Mouse (Mus musculus): ENCODE measurements around the gene Ssxb8.
"Not testable (repeated sequence)": the region's sequence is repeated elsewhere in the genome, so short reads cannot be mapped to it uniquely, and the experiment has no call there.

Ssxb8 gene

DNA sequence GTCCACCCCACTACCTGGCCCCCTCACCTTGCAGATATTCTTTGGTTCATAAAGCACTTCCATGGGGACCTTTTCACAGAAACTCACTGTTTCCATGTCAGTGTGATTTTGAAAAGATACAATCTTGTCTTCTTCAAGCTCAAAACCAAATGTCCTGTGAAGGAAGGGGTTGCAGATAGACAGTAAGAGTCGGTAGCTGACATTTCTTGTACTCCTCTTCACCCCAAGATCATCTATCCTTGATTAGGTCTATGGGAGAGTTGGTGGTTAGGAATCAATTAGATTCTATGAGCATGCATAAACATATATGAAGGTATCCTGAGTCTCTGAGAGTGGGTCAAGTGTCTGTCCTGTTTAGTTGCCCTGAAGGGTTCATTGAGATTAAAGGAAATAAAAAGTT is at the start of gene Ssxb8:
Gene Ssxb8, minus strand, starts transcription at position 101 of the 400 bp plus-strand sequence.
- not testable (repeated sequence) for DNase-seq (ENCODE audit: low spot score)

DNA sequence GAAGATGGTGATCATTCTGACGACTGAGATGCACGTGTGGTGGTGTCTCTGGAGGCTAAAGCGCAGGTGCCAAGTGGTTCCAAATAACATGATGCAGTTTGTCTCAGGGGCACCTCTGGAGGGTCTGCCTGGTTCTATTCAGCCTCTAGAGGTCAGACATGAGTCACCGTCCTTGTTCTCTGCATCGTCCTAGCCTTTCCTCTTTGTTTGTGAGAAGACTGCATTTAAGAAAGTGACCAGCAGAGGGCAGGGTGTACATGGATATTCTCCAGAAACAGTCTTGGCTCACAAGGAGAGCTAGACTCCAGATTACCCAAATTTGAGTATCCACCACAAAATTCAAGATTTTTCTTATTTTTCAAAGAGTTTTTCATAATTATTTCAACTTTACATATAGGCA is 42.3 kb upstream of the Ssxb8 start:
- peak; percentile 1 for DNase-seq (ENCODE audit: low spot score)

DNA sequence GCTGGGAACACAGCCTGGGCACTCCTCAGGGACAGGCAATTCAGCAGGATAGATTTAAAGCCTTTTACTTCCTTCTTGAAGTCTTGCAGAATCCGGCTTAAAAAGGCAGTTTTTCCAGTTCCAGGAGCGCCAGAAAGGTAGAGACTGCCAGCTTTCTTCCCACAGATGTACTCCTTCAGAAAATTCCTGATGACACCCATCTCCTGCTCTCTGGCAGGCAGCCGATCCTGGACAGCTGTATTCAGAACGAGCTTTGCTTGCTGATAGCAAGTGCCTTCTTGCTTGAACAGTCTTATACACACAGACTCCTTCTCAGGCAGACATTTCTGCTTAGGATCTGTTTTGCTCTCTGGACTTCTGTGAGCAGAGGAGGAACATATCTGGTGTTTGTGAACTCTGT is 27.6 kb downstream of the Ssxb8 start:
- DNase-seq (ENCODE audit: low spot score): no peak

Measured in c-Kit-positive CD71-positive TER-119-positive erythroid progenitor cells, embryonic 14.5 days (primary cell).